28 mouse cellular contexts compared by ENCODE assay signal in the genomic region with DNA sequence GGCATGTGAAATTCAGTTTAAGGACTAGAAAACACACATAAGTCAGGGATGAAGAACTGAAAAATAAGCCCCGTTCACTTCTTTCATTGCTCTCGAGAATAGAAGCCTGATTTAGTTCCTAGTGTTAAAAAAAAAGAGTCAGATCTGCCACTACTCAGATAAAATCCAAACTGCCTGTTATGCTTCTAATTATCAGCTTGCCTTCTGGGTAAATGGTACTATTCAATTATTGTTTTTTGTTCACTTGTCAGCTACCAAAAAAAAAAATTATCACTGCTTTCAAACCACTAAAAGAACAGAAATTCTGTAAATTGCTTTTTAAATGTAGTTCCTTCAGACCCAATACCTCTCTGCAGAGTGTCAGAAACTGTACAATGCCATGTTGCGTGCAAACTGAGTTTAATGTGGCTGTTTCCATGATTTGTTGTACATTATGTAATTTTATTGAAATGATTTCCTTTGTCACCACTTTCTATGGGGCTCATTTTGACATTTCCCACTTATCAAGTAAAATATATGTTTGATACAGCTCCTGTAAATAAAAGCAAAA.
"Had no signal": no experiment of that assay in that cellular context is flagged by ENCODE, and none has a peak within 500 bp of the region (broad histone marks: within the 10 kb centered on the region; RNA-seq: fewer than 3 reads in every experiment).

No protein-coding gene starts in this region.

- H3K4me1 ChIP-seq: heart, embryonic 15.5 days; hindbrain, embryonic 15.5 days; kidney, embryonic 15.5 days; limb, embryonic 13.5 days; limb, embryonic 15.5 days; liver, embryonic 12.5 days had no signal

- H3K9ac ChIP-seq: heart, embryonic 13.5 days; heart, embryonic 15.5 days; hindbrain, embryonic 13.5 days; hindbrain, embryonic 15.5 days; kidney, embryonic 15.5 days; limb, embryonic 13.5 days; limb, embryonic 15.5 days; liver, embryonic 12.5 days; liver, embryonic 14.5 days had no signal

- H3K9me3 ChIP-seq: heart, embryonic 13.5 days; heart, embryonic 15.5 days; hindbrain, embryonic 13.5 days; hindbrain, embryonic 15.5 days; kidney, embryonic 15.5 days; limb, embryonic 13.5 days; limb, embryonic 15.5 days; liver, embryonic 12.5 days had no signal

- DNase-seq: gastrocnemius, adult 2 months; gastrocnemius, postnatal 10 days; gastrocnemius, postnatal 25 days; heart, adult 11 months; heart, adult 2 months; heart, postnatal 14 days; heart, postnatal 36 days; kidney, adult 11 months; kidney, adult 2 months; kidney, adult 9 months; kidney, postnatal 25 days; kidney, postnatal 4 days; left cerebral cortex, postnatal 4 days; lung, adult 18-20 months had no signal

- H3K4me3 ChIP-seq: gastrocnemius, adult 2 months; heart, adult 2 months; heart, embryonic 13.5 days; heart, embryonic 15.5 days; hindbrain, embryonic 13.5 days; hindbrain, embryonic 15.5 days; kidney, embryonic 15.5 days; left cerebral cortex, adult 2 months; limb, embryonic 13.5 days; limb, embryonic 15.5 days; liver, embryonic 12.5 days had no signal

- H3K36me3 ChIP-seq: heart, embryonic 13.5 days; heart, embryonic 15.5 days; hindbrain, embryonic 13.5 days; hindbrain, embryonic 15.5 days; kidney, embryonic 15.5 days; limb, embryonic 13.5 days; limb, embryonic 15.5 days; liver, embryonic 12.5 days had no signal

- ATAC-seq: hindbrain, postnatal 0 days; intestine, embryonic 16.5 days; liver, embryonic 12.5 days had no signal

- H3K27ac ChIP-seq: gastrocnemius, adult 2 months; heart, adult 2 months; heart, embryonic 13.5 days; heart, embryonic 15.5 days; hindbrain, embryonic 13.5 days; hindbrain, embryonic 15.5 days; hindbrain, postnatal 0 days; kidney, embryonic 15.5 days; kidney, postnatal 0 days; left cerebral cortex, adult 2 months; limb, embryonic 13.5 days; limb, embryonic 15.5 days; liver, embryonic 12.5 days; liver, embryonic 14.5 days had no signal

- H3K27me3 ChIP-seq: heart, embryonic 13.5 days; heart, embryonic 15.5 days; hindbrain, embryonic 13.5 days; hindbrain, embryonic 15.5 days; kidney, embryonic 15.5 days; limb, embryonic 13.5 days; limb, embryonic 15.5 days; liver, embryonic 12.5 days had no signal

- H3K4me2 ChIP-seq: heart, embryonic 11.5 days; heart, embryonic 13.5 days; heart, embryonic 15.5 days; hindbrain, embryonic 13.5 days; hindbrain, embryonic 15.5 days; kidney, embryonic 15.5 days; limb, embryonic 13.5 days; limb, embryonic 15.5 days; liver, embryonic 12.5 days had no signal
